Mouse (Mus musculus) forebrain, embryonic 11.5 days (tissue): ENCODE measurements around the gene Il18bp. TPM values are rescaled to one million over a fixed set of nuclear protein-coding genes. Genes with fewer than 3 reads are reported as not detected.
A peak's percentile ranks its signal among the peaks of the same experiment; 100 is the strongest.

Source experiments
- ATAC-seq: fragments of 200-750 bp; cut with Nextera tagmentation; replicated peaks from 2 replicates; pipeline ENCODE4 v1.8.0; 2017; ENCODE audit warnings: moderate TSS enrichment; ENCODE audit not compliant: low FRiP score
- DNase-seq: peaks from one replicate; pipeline ENCODE4 v3.0.0-alpha.2; 2017; ENCODE audit warnings: low spot score
- H3K27ac ChIP-seq: fragments of 300-500 bp; sonication (generic); 2 replicates; pipeline ENCODE4 v1.5.1; 2014; ENCODE audit warnings: low read depth, low read length
- H3K27me3 ChIP-seq: fragments of 300-500 bp; sonication (generic); 2 replicates; pipeline ENCODE4 v1.6.1; 2014; ENCODE audit warnings: mild to moderate bottlenecking, low read length, mixed read lengths; ENCODE audit not compliant: control insufficient read depth, insufficient read depth
- H3K36me3 ChIP-seq: fragments of 300-500 bp; sonication (generic); 2 replicates; pipeline ENCODE4 v1.6.1; 2014; ENCODE audit warnings: mild to moderate bottlenecking, low read length, moderate library complexity, mixed read lengths; ENCODE audit not compliant: control insufficient read depth, insufficient read depth
- H3K4me1 ChIP-seq: fragments of 300-500 bp; sonication (generic); replicated peaks from 2 replicates; pipeline ENCODE4 v1.6.1; 2014; ENCODE audit warnings: low read length, mixed read lengths; ENCODE audit not compliant: control insufficient read depth, insufficient read depth
- H3K4me2 ChIP-seq: fragments of 300-500 bp; sonication (generic); 2 replicates; pipeline ENCODE4 v1.6.1; 2014; ENCODE audit warnings: low read depth, mild to moderate bottlenecking, low read length, moderate library complexity, mixed read lengths; ENCODE audit not compliant: severe bottlenecking
- H3K4me3 ChIP-seq: fragments of 300-500 bp; sonication (generic); 2 replicates; pipeline ENCODE4 v1.5.1; 2014; ENCODE audit warnings: low read depth, low read length
- H3K9ac ChIP-seq: fragments of 300-500 bp; sonication (generic); 2 replicates; pipeline ENCODE4 v1.6.1; 2014; ENCODE audit warnings: low read length
- H3K9me3 ChIP-seq: fragments of 300-500 bp; sonication (generic); 2 replicates; pipeline ENCODE4 v1.6.1; 2016; ENCODE audit warnings: low read length, mixed read lengths; ENCODE audit not compliant: control insufficient read depth
- WGBS: fragments of 180-500 bp; shearing (Covaris S2); extraction: QIAGEN DNeasy Blood & Tissue Kit; methylation state at CpG from one replicate; pipeline ENCODE4 v1.1.7; 2014; 5-methylcytosine and 5-hydroxymethylcytosine counted together
- polyA plus RNA-seq: library from polyadenylated mRNA; unstranded; fragments of >200 nt; fragmentation: Nextera tagmentation; extraction: Ambion mirVana; gene quantifications from 2 replicates; pipeline ENCODE4 v1.2.1, GENCODE M21; 2014

Gene Il18bp
- polyA plus RNA-seq, 1 experiment from 2014 or later = 4.1 TPM

DNA sequence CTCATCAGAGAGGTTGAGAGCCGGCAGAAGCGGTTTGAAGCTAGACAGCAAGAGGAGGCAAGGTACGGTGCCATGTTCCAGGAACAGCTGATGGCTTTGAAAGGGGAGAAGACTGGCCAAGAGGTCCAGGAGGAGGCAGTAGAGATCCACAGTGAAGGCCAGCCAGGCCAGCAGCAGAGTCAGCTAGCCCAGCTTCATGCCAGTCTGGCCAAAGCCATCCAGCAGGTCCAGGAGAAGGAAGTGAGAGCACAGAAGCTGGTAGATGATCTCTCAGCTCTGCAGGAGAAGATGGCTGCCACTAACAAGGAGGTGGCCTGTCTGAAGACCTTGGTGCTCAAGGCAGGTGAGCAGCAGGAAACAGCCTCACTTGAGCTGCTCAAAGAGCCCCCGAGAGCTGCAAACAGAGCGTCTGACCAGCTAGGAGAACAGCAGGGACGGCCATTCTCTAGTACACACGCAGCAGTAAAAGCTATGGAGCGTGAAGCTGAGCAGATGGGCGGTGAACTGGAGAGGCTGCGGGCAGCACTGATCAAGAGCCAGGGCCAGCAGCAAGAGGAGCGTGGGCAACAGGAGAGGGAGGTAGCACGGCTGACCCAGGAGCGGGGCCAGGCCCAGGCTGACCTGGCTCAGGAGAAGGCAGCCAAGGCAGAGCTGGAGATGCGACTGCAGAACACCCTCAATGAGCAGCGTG is 18.9 kb downstream of the Il18bp start:
- no peak overlapping the region for H3K9ac ChIP-seq
- H3K9me3 ChIP-seq = no peaks in the 10 kb centered on the region
- ATAC-seq (no peak), DNase-seq (no peak)
- no peaks in the 10 kb centered on the region for H3K27me3 ChIP-seq
- no peaks in the 10 kb centered on the region for H3K4me1 ChIP-seq
- 93% methylated on average over 15 of the region's 15 CpGs for WGBS
- H3K36me3 ChIP-seq = peaks cover 41% of the 10 kb centered on the region
- H3K4me2 ChIP-seq = no peak overlapping the region
- H3K4me3 ChIP-seq = no peak overlapping the region
- no peak overlapping the region for H3K27ac ChIP-seq

DNA sequence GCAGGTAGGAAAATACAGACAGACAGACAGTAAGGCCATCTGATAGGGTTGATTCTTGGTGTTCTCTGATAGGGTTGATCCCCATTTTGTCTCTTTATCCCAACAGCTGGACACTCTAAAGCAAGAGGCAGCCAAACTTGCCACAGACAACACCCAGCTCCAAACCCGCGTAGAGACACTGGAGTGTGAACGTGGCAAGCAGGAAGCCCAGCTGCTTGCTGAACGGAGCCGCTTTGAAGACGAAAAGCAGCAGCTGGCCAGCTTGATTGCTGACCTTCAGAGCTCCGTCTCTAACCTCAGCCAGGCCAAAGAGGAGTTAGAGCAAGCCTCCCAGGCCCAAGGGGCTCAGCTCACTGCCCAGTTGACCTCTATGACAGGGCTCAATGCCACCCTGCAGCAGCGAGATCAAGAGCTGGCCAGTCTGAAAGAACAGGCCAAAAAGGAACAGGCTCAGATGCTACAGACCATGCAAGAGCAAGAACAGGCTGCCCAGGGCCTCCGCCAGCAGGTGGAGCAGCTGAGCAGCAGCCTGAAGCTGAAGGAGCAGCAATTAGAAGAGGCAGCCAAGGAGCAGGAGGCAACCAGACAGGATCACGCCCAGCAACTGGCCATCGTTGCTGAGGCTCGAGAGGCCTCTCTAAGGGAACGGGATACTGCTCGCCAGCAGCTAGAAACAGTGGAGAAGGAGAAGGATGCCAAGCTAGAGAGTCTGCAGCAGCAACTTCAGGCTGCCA is 20.1 kb downstream of the Il18bp start:
- Histone ChIP-seq H3K9me3 (no peaks in the 10 kb centered on the region), H3K4me3 (no peak overlapping the region), H3K4me2 (no peak overlapping the region), H3K9ac (no peak overlapping the region), H3K27me3 (no peaks in the 10 kb centered on the region), H3K36me3 (peaks cover 46% of the 10 kb centered on the region), H3K4me1 (no peaks in the 10 kb centered on the region), H3K27ac (no peak overlapping the region)
- peak; percentile 87 for DNase-seq
- peak; percentile 63; the same call in 1 of the 2 replicates for ATAC-seq
- 78% methylated on average over 14 of the region's 14 CpGs for WGBS

DNA sequence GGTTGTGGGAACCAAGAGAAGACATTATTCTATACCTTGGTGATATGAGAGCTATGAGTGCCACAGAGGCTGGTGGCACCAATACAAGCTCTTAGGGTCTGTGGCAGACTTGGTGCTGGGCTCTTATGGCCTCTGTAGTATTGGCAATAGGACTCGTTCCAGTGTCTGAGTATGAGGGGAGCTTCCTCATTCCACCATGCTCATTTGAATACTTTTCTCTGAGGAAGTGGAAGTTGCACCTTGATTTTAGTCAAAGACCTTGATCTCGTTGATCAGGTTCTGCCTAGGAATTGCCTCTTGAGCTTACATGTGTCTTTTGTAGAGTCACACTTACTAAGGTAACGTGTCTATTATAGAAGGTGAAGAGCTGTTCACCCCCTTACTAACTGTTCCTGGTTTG is 24.2 kb downstream of the Il18bp start:
- H3K4me1 ChIP-seq = no peaks in the 10 kb centered on the region
- ATAC-seq (no peak), DNase-seq (no peak)
- 86% methylated on average over 3 of the region's 3 CpGs for WGBS
- H3K9me3 ChIP-seq = no peaks in the 10 kb centered on the region
- H3K27ac ChIP-seq = no peak overlapping the region
- no peak overlapping the region for H3K4me3 ChIP-seq
- H3K4me2 ChIP-seq = no peak overlapping the region
- H3K27me3 ChIP-seq = no peaks in the 10 kb centered on the region
- peaks cover 35% of the 10 kb centered on the region for H3K36me3 ChIP-seq
- no peak overlapping the region for H3K9ac ChIP-seq

DNA sequence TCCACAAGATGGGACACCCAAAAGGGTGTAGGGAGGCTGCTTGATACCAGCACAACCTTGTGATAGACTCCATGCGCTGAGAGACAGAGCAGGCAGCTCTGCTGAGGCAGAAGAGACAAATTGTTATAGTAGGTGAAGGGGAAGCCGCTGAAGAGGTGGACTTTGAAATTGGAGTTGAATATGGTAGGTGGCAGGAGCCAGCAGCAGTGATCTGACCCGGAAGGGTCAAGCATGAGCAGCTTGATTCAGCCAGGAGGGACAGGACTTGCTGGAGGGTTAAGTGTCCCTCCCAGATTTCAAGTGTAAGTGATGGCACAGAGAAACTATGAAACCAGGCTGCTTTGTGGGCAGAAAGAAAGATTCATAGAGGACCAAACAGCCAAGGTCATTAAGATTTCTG is 33.4 kb downstream of the Il18bp start:
- Histone ChIP-seq H3K9ac (no peak overlapping the region), H3K4me3 (no peak overlapping the region), H3K4me1 (no peaks in the 10 kb centered on the region), H3K27me3 (no peaks in the 10 kb centered on the region), H3K4me2 (no peak overlapping the region), H3K36me3 (no peaks in the 10 kb centered on the region; the same call in 1 of the 2 replicates), H3K9me3 (no peaks in the 10 kb centered on the region), H3K27ac (no peak overlapping the region)
- DNase-seq (no peak), ATAC-seq (no peak)
- WGBS = 84% methylated on average over 3 of the region's 3 CpGs

DNA sequence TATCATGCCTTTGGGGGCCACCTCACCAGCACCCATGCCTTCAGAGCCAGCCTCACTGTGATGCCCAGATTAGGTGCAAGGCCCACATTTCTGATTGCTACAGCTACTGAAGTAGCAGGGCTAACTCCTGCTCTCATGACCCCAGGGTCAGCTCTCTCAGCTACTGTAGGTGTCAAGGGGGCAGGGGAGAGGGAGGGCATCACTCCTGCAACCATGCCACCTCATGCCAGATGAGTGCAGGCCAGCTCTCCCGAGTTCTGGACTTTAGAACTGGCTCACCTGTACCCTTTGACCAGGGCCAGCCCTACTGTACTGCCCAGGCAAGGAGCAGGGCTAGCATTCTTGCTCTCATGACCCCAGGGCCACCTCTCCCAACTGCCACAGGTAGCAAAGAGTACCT is 35.8 kb downstream of the Il18bp start:
- Histone ChIP-seq H3K27me3 (no peaks in the 10 kb centered on the region), H3K27ac (no peak overlapping the region), H3K4me3 (no peak overlapping the region), H3K9ac (no peak overlapping the region), H3K36me3 (no peaks in the 10 kb centered on the region; the same call in 1 of the 2 replicates), H3K9me3 (no peaks in the 10 kb centered on the region), H3K4me1 (no peaks in the 10 kb centered on the region), H3K4me2 (no peak overlapping the region)
- WGBS = 87% methylated on average over 1 of the region's 1 CpGs
- DNase-seq = no peak
- no peak for ATAC-seq

DNA sequence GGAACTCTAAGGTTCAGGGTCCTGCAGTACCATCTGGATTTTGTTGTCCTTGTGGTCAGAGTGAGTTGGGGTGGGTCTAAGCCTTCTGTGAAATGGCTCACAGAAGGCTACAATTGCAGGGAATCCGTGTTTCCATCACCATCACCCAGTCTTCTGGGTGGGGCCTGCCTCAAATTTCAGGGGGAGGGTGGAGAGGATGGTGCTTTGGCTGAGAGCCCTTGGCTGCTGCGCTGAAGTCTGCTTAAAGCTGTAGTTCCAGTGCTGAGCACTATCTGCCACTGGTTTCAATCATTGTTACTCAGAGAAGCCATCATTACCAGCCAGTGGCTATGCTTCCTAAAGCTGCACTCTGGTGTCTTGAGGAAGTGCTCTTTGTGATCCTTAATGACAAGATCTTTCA is 44.0 kb downstream of the Il18bp start:
- no peak for ATAC-seq
- no peaks in the 10 kb centered on the region for H3K36me3 ChIP-seq
- no peak overlapping the region for H3K4me3 ChIP-seq
- H3K9ac ChIP-seq = no peak overlapping the region
- WGBS = 84% methylated on average over 2 of the region's 2 CpGs
- no peaks in the 10 kb centered on the region for H3K9me3 ChIP-seq
- H3K27me3 ChIP-seq = no peaks in the 10 kb centered on the region
- peaks cover 8% of the 10 kb centered on the region; the same call in 1 of the 2 replicates for H3K4me1 ChIP-seq
- H3K27ac ChIP-seq = no peak overlapping the region
- DNase-seq = no peak
- no peak overlapping the region for H3K4me2 ChIP-seq

DNA sequence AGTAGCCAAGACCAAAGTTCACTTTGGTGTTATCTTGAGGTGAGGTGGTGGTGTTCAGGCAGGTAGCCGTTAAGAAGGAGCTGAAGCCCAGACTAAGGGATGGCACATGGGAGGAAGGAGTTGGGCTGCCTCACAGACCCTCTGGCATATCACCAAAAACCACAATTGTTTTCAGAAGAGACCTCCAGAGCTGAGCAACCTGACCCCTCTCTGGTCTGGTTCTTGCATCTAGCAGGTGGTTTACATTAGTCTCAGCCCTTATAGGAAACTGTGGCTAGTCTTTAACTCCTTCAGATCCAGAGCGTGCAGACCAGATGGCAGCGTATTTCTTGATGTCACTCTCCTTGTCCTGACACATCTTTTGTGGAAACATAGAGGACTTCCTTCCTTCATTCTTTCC is 44.8 kb downstream of the Il18bp start:
- Histone ChIP-seq H3K4me2 (no peak overlapping the region), H3K27me3 (no peaks in the 10 kb centered on the region), H3K4me3 (no peak overlapping the region), H3K36me3 (no peaks in the 10 kb centered on the region), H3K4me1 (peaks cover 12% of the 10 kb centered on the region), H3K27ac (no peak overlapping the region), H3K9ac (no peak overlapping the region), H3K9me3 (no peaks in the 10 kb centered on the region)
- DNase-seq = no peak
- WGBS = 83% methylated on average over 3 of the region's 3 CpGs
- ATAC-seq = no peak

DNA sequence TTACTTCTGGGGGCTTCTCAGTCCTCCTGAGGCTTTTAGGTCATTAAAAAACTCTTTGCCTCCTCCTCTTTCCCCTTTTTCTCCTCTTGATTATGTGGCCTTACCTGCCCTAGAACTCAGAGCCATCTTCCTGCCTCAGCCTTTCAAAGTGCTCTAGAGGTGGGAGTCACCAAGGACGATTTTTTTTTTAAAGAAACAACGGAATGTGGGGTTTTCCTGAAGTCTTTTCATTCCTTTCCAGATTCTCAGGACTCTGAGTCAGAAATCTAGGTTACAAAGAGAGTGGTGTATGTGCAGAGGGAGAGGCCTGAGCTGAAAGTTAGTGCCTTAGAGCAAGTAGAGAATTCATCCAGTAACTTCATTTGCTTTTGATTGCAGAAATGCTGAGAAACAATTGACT is 46.8 kb downstream of the Il18bp start:
- peak overlapping the region; percentile 60 for H3K4me3 ChIP-seq
- no peaks in the 10 kb centered on the region for H3K36me3 ChIP-seq
- no peak for DNase-seq
- peaks cover 14% of the 10 kb centered on the region for H3K4me1 ChIP-seq
- no peaks in the 10 kb centered on the region for H3K27me3 ChIP-seq
- WGBS = 44% methylated on average over 2 of the region's 2 CpGs
- no peak for ATAC-seq
- peak overlapping the region; percentile 80 for H3K4me2 ChIP-seq
- H3K9ac ChIP-seq = peak overlapping the region; percentile 92
- no peaks in the 10 kb centered on the region for H3K9me3 ChIP-seq
- H3K27ac ChIP-seq = peak overlapping the region; percentile 100
